Mouse (Mus musculus) embryonic facial prominence, embryonic 13.5 days (tissue): ENCODE measurements around the gene Wdr13. TPM values are rescaled to one million over a fixed set of nuclear protein-coding genes. Genes with fewer than 3 reads are reported as not detected.

Experiments used
- ATAC-seq: fragments of 200-750 bp; cut with Nextera tagmentation; 2 replicates; pipeline ENCODE4 v1.8.0; 2017; ENCODE audit warnings: low read depth; ENCODE audit not compliant: insufficient number of reproducible peaks, insufficient read depth, low FRiP score, low TSS enrichment
- H3K27ac ChIP-seq: fragments of 300-500 bp; sonication (generic); 2 replicates; pipeline ENCODE4 v1.5.1; 2015; ENCODE audit warnings: moderate library complexity, mild to moderate bottlenecking, inconsistent platforms
- H3K27me3 ChIP-seq: fragments of 300-500 bp; sonication (generic); 2 replicates; pipeline ENCODE4 v1.6.1; 2015; ENCODE audit warnings: mild to moderate bottlenecking, inconsistent platforms
- H3K36me3 ChIP-seq: fragments of 300-500 bp; sonication (generic); 2 replicates; pipeline ENCODE4 v1.6.1; 2015; ENCODE audit warnings: mild to moderate bottlenecking, inconsistent platforms
- H3K4me1 ChIP-seq: fragments of 300-500 bp; sonication (generic); 2 replicates; pipeline ENCODE4 v1.6.1; 2015; ENCODE audit warnings: inconsistent platforms
- H3K4me2 ChIP-seq: fragments of 300-500 bp; sonication (generic); 2 replicates; pipeline ENCODE4 v1.6.1; 2015; ENCODE audit warnings: moderate library complexity, mild to moderate bottlenecking, inconsistent platforms
- H3K4me3 ChIP-seq: fragments of 300-500 bp; sonication (generic); 2 replicates; pipeline ENCODE4 v1.5.1; 2015; ENCODE audit warnings: mild to moderate bottlenecking, inconsistent platforms
- H3K9ac ChIP-seq: fragments of 300-500 bp; sonication (generic); 2 replicates; pipeline ENCODE4 v1.6.1; 2015; ENCODE audit warnings: mild to moderate bottlenecking, inconsistent platforms
- H3K9me3 ChIP-seq: fragments of 300-500 bp; sonication (generic); 2 replicates; pipeline ENCODE4 v1.6.1; 2016; ENCODE audit warnings: inconsistent platforms
- WGBS: fragments of 180-500 bp; shearing (Covaris S2); methylation state at CpG from one replicate; pipeline ENCODE4 v1.1.7; 2015; ENCODE audit warnings: mixed read lengths; 5-methylcytosine and 5-hydroxymethylcytosine counted together
- polyA plus RNA-seq: library from polyadenylated mRNA; unstranded; fragments of >200 nt; fragmentation: Nextera tagmentation; extraction: Ambion mirVana; gene quantifications from 2 replicates; pipeline ENCODE4 v1.2.1, GENCODE M21; 2015

Wdr13 gene
- polyA plus RNA-seq, 1 experiment from 2014 or later, result 27.2 TPM

- H3K4me1 ChIP-seq, result peaks cover 8% of the 10 kb centered on the region
- ATAC-seq, result no peak
- peaks cover 31% of the 10 kb centered on the region for H3K36me3 ChIP-seq
- no peaks in the 10 kb centered on the region for H3K9me3 ChIP-seq
- no peak overlapping the region for H3K9ac ChIP-seq
- H3K27ac ChIP-seq, result no peak overlapping the region
- H3K4me3 ChIP-seq, result no peak overlapping the region
- WGBS, result 86% methylated on average over 7 of the region's 7 CpGs
- no peaks in the 10 kb centered on the region for H3K27me3 ChIP-seq
- no peak overlapping the region for H3K4me2 ChIP-seq
Measured at GRCm38 (mm10) chrX:8142948-8143347, 10.3 kb upstream of the Wdr13 start.

GRCm38 (mm10) chrX:8141058-8141457 is 8.4 kb upstream of the Wdr13 start:
- no peak overlapping the region for H3K27ac ChIP-seq
- H3K9ac ChIP-seq, result no peak overlapping the region
- H3K27me3 ChIP-seq, result no peaks in the 10 kb centered on the region
- peaks cover 31% of the 10 kb centered on the region for H3K36me3 ChIP-seq
- H3K9me3 ChIP-seq, result no peaks in the 10 kb centered on the region
- WGBS, result 74% methylated on average over 3 of the region's 3 CpGs
- H3K4me3 ChIP-seq, result no peak overlapping the region
- ATAC-seq, result no peak
- peaks cover 8% of the 10 kb centered on the region for H3K4me1 ChIP-seq
- H3K4me2 ChIP-seq, result no peak overlapping the region

- Histone ChIP-seq H3K9me3 (no peaks in the 10 kb centered on the region), H3K4me2 (no peak overlapping the region), H3K4me1 (peaks cover 8% of the 10 kb centered on the region), H3K27ac (no peak overlapping the region), H3K36me3 (peaks cover 31% of the 10 kb centered on the region), H3K9ac (no peak overlapping the region), H3K4me3 (no peak overlapping the region), H3K27me3 (no peaks in the 10 kb centered on the region)
- ATAC-seq, result no peak
- WGBS, result 88% methylated on average over 2 of the region's 2 CpGs
Measured at GRCm38 (mm10) chrX:8140446-8140845, 7.8 kb upstream of the Wdr13 start.

DNA sequence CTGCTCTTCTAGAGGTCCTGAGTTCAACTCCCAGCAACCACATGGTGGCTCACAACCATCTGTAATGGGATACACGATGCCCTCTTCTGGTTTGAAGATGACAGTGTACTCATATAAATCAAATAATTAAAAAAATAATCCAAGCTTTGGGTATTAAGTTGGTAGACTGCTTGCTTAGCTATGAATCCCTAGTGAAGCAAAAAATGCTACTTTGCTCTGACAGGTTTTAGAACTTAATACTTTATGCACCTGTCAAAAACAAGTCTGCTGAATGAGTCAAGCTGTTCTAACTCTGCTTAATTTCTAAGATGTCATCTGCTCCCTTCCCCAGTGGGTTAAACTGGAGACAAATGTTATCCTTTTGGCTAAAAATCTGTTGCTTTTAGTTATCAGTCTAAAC is 6.8 kb upstream of the Wdr13 start:
- Histone ChIP-seq H3K4me1 (peaks cover 8% of the 10 kb centered on the region), H3K27ac (no peak overlapping the region), H3K9ac (no peak overlapping the region), H3K36me3 (peaks cover 30% of the 10 kb centered on the region), H3K27me3 (no peaks in the 10 kb centered on the region), H3K4me3 (no peak overlapping the region), H3K9me3 (no peaks in the 10 kb centered on the region), H3K4me2 (no peak overlapping the region)
- no peak for ATAC-seq
- 61% methylated on average over 1 of the region's 1 CpGs for WGBS

GRCm38 (mm10) chrX:8135886-8136285 is 3.2 kb upstream of the Wdr13 start:
- ATAC-seq, result no peak
- WGBS, result 50% methylated on average over 2 of the region's 2 CpGs
- no peak overlapping the region for H3K27ac ChIP-seq

GRCm38 (mm10) chrX:8131393-8131792 is 1.3 kb downstream of the Wdr13 start:
- Histone ChIP-seq H3K27me3 (no peaks in the 10 kb centered on the region), H3K36me3 (peaks cover 20% of the 10 kb centered on the region), H3K4me2 (peak overlapping the region; percentile 58), H3K9ac (no peak overlapping the region), H3K27ac (no peak overlapping the region), H3K4me3 (peak overlapping the region; percentile 55), H3K9me3 (no peaks in the 10 kb centered on the region), H3K4me1 (no peaks in the 10 kb centered on the region)
- 88% methylated on average over 17 of the region's 17 CpGs for WGBS
- ATAC-seq, result no peak

More at GRCm38 (mm10) chrX:8135886-8136285, 3.2 kb upstream of the Wdr13 start:
- Histone ChIP-seq H3K4me1 (no peaks in the 10 kb centered on the region), H3K4me3 (no peak overlapping the region), H3K27me3 (no peaks in the 10 kb centered on the region), H3K9me3 (no peaks in the 10 kb centered on the region), H3K36me3 (peaks cover 5% of the 10 kb centered on the region), H3K9ac (no peak overlapping the region), H3K4me2 (no peak overlapping the region)

- peaks cover 30% of the 10 kb centered on the region for H3K36me3 ChIP-seq
- H3K4me3 ChIP-seq, result no peak overlapping the region
- no peaks in the 10 kb centered on the region for H3K4me1 ChIP-seq
- no peak overlapping the region for H3K27ac ChIP-seq
- H3K27me3 ChIP-seq, result no peaks in the 10 kb centered on the region
- H3K4me2 ChIP-seq, result no peak overlapping the region
- ATAC-seq, result no peak
- WGBS, result 75% methylated on average over 7 of the region's 7 CpGs
- H3K9me3 ChIP-seq, result no peaks in the 10 kb centered on the region
- H3K9ac ChIP-seq, result no peak overlapping the region
Measured at GRCm38 (mm10) chrX:8125235-8125634, 7.5 kb downstream of the Wdr13 start.

DNA sequence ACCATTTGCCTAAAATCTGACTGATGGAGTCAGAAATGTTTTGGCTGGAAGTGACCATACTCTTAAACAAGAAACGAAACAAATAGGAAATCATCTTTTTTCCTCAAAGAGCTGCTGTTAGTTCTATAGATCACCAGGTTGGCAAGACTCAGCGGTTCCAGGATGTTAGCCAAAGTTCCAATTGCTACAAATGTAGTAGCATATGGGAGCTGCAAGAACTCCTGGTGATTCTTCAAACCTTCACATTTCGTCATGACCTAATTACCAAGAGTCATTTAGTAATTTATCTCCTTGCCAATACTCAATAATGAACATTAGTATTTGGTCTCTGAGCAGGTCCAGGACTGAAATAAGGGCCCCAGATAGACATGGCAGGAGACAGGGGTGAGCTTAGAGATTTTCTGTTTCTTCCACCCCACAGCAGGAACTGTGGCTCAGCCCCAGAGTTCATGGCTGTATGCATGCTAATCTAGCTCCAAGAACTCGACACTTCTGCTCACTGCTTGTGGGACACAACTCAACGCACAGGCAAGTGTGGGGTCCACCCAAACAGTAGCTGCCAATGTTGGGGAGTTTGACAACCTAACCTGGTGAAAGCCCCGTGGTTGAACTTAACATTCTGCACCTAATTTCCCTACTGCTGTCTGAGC is 8.7 kb downstream of the Wdr13 start:
- Histone ChIP-seq H3K9ac (no peak overlapping the region), H3K4me3 (no peak overlapping the region), H3K27ac (no peak overlapping the region), H3K27me3 (no peaks in the 10 kb centered on the region), H3K4me2 (no peak overlapping the region), H3K4me1 (no peaks in the 10 kb centered on the region), H3K9me3 (no peaks in the 10 kb centered on the region), H3K36me3 (peaks cover 24% of the 10 kb centered on the region)
- 78% methylated on average over 6 of the region's 6 CpGs for WGBS
- no peak for ATAC-seq

GRCm38 (mm10) chrX:8117264-8117663 is 15.4 kb downstream of the Wdr13 start:
- H3K27me3 ChIP-seq, result no peaks in the 10 kb centered on the region
- H3K9me3 ChIP-seq, result no peaks in the 10 kb centered on the region
- H3K36me3 ChIP-seq, result no peaks in the 10 kb centered on the region
- no peak for ATAC-seq
- no peak overlapping the region for H3K27ac ChIP-seq
- no peak overlapping the region for H3K9ac ChIP-seq
- H3K4me2 ChIP-seq, result no peak overlapping the region
- no peak overlapping the region for H3K4me3 ChIP-seq
- no peaks in the 10 kb centered on the region for H3K4me1 ChIP-seq

- Histone ChIP-seq H3K27ac (no peak overlapping the region), H3K4me3 (no peak overlapping the region), H3K9ac (no peak overlapping the region), H3K27me3 (no peaks in the 10 kb centered on the region), H3K9me3 (no peaks in the 10 kb centered on the region), H3K4me1 (no peaks in the 10 kb centered on the region), H3K4me2 (no peak overlapping the region), H3K36me3 (no peaks in the 10 kb centered on the region)
- 59% methylated on average over 4 of the region's 4 CpGs for WGBS
- no peak for ATAC-seq
Measured at GRCm38 (mm10) chrX:8115275-8115674, 17.4 kb downstream of the Wdr13 start.

DNA sequence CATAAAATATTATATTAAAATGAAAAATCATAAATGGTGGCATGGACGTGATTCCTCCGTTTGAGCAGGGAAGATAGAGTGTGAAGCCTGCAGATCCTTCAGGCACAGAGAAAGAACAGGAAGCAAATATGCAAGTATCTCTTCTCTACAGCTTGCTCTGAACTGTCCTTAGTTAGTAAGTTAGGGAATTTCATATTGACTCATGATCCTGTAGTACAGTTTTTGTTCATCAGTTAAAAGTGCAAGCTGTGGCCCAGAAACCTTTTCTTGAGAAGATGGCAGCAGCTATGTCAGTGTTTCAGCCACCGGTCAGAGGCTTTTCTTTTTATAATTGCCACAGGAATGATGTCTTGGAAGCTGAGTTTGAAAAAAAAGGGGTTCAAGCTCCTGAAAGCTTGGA is 27.7 kb downstream of the Wdr13 start:
- no peak overlapping the region for H3K4me2 ChIP-seq
- 96% methylated on average over 3 of the region's 3 CpGs for WGBS
- H3K9me3 ChIP-seq, result no peaks in the 10 kb centered on the region
- no peak overlapping the region for H3K27ac ChIP-seq
- no peaks in the 10 kb centered on the region for H3K36me3 ChIP-seq
- H3K27me3 ChIP-seq, result no peaks in the 10 kb centered on the region
- no peak for ATAC-seq
- no peak overlapping the region for H3K4me3 ChIP-seq
- no peak overlapping the region for H3K9ac ChIP-seq
- H3K4me1 ChIP-seq, result no peaks in the 10 kb centered on the region

DNA sequence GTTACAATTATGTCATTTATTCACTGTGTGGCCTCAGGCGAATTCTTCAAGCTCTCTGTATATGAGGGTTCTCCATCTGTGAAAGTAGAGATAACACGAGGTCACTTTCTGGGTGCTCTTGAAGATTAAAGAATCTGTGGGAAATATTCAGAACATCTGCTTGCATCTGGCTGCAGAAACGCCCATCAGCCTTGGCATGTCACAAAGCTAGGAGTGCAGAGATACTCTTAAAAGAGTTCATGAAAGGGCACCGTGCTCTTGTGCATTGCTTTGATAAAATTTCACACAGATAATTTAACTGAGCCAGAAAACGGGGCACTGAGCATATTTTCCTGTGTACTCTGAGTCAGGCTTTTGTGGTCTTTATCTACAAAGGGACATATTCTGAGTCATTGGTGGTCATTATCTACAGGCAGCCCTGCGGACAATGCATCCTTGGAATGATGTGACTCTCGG is 30.5 kb downstream of the Wdr13 start:
- Histone ChIP-seq H3K36me3 (no peaks in the 10 kb centered on the region), H3K4me3 (no peak overlapping the region), H3K27ac (no peak overlapping the region), H3K27me3 (no peaks in the 10 kb centered on the region), H3K4me2 (no peak overlapping the region), H3K4me1 (no peaks in the 10 kb centered on the region), H3K9me3 (no peaks in the 10 kb centered on the region), H3K9ac (no peak overlapping the region)
- 53% methylated on average over 7 of the region's 7 CpGs for WGBS
- no peak for ATAC-seq
